Mouse (Mus musculus): Measurements from ENCODE around the gene Tacc2. TPM values are rescaled to one million over a fixed set of nuclear protein-coding genes. Genes with fewer than 3 reads are reported as not detected.

Tacc2 gene
- polyA plus RNA-seq, 1 experiment from 2014 or later, result 27.4 TPM

DNA sequence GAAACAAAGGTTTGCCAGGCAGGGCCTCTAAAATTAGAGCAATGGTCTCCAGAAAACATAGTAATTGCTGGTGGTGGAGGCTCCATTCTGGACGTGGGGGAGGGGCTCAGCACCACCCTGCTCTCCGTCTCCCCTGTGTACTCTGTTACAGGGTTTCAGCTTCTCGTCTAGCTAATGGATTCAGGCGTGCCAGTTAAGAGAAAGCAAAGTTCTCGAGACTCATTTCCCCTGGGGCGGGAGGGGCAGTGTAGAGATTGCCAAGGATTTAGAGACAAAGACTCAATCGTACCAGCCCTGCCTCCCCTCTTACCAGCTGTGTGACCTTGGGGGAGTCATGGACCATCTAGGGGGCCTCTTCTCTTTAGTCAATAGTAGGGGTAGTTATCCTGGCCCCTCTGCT is 72.0 kb downstream of the Tacc2 start:
- Histone ChIP-seq H3K27me3 (replicated peaks; ENCODE audit: control insufficient read depth, insufficient read depth, low read length) (no peaks in the 10 kb centered on the region), H3K27ac (ENCODE audit: low read length) (0 out of 2 replicates have a peak overlapping the region, but pooled peaks have one; percentile 21), H3K36me3 (ENCODE audit: control insufficient read depth, insufficient read depth, low read length) (no peaks in the 10 kb centered on the region), H3K9me3 (ENCODE audit: control insufficient read depth, low read length) (no peaks in the 10 kb centered on the region), H3K4me1 (ENCODE audit: control insufficient read depth, insufficient read depth, low read length) (peaks cover 38% of the 10 kb centered on the region), H3K4me3 (ENCODE audit: low read length) (no peak overlapping the region), H3K9ac (ENCODE audit: low read depth, low read length) (no peak overlapping the region), H3K4me2 (ENCODE audit: low read depth, low read length) (no peak overlapping the region)
- ATAC-seq, result no peak
- 26% methylated on average over 7 of the region's 7 CpGs for WGBS

DNA sequence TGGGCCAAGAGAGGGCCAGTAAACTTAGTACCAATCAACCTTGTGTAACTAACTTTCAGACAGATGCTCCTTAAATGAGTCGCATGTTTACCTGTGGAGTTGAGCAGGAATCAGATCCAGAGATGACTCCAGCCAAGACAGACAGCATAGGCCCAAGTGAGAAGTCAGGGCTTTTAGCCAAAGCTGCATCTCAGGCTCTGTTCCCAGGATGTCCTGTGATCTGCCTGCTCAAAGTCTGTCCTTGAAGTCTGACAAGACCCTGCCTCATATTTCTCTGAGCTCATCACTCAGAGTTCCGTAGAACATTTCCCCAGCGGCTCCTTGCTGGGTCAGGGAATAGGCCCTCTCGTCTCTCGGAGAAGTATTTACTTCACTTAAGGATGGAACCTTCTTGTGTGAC is 73.4 kb downstream of the Tacc2 start:
- H3K4me3 ChIP-seq (ENCODE audit: low read length), result no peak overlapping the region
- H3K4me2 ChIP-seq (ENCODE audit: low read depth, low read length), result no peak overlapping the region
- H3K9me3 ChIP-seq (ENCODE audit: control insufficient read depth, low read length), result no peaks in the 10 kb centered on the region
- no peak for ATAC-seq
- H3K9ac ChIP-seq (ENCODE audit: low read depth, low read length), result 0 out of 2 replicates have a peak overlapping the region, but pooled peaks have one; percentile 18
- H3K27ac ChIP-seq (ENCODE audit: low read length), result no peak overlapping the region
- H3K27me3 ChIP-seq (replicated peaks; ENCODE audit: control insufficient read depth, insufficient read depth, low read length), result no peaks in the 10 kb centered on the region
- WGBS, result 83% methylated on average over 5 of the region's 5 CpGs
- H3K36me3 ChIP-seq (ENCODE audit: control insufficient read depth, insufficient read depth, low read length), result no peaks in the 10 kb centered on the region
- H3K4me1 ChIP-seq (ENCODE audit: control insufficient read depth, insufficient read depth, low read length), result peaks cover 49% of the 10 kb centered on the region

DNA sequence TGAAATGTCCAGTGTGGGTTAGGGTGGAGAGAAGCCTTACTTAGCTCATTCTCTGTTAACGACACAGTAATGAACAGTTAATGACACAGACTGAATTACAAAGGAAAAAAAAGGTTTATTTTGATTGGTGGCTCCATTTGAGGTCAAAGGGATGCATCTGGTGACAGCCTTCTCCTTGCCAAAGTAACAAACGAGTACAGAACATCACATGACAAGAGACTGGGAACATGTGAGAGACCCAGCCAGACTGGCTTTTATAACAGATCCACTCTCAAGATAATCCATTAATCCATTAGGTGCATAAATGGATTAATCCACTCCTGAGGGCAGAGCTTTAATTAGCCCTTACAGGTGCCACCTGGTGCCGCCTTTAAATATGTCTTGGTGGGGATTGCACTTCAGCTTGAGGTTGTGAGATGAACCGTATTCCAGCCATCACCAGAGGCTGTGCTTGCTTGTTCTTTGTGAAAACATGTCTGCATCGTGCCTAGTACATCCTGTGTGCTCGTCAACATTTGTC is 75.9 kb downstream of the Tacc2 start:
- no peaks in the 10 kb centered on the region for H3K27me3 ChIP-seq (replicated peaks; ENCODE audit: control insufficient read depth, insufficient read depth, low read length)
- H3K36me3 ChIP-seq (ENCODE audit: control insufficient read depth, insufficient read depth, low read length), result no peaks in the 10 kb centered on the region
- H3K4me3 ChIP-seq (ENCODE audit: low read length), result no peak overlapping the region
- H3K9ac ChIP-seq (ENCODE audit: low read depth, low read length), result no peak overlapping the region
- H3K27ac ChIP-seq (ENCODE audit: low read length), result no peak overlapping the region
- WGBS, result 78% methylated on average over 6 of the region's 6 CpGs
- H3K4me1 ChIP-seq (ENCODE audit: control insufficient read depth, insufficient read depth, low read length), result peaks cover 45% of the 10 kb centered on the region
- no peaks in the 10 kb centered on the region for H3K9me3 ChIP-seq (ENCODE audit: control insufficient read depth, low read length)
- no peak overlapping the region for H3K4me2 ChIP-seq (ENCODE audit: low read depth, low read length)
- no peak for ATAC-seq

DNA sequence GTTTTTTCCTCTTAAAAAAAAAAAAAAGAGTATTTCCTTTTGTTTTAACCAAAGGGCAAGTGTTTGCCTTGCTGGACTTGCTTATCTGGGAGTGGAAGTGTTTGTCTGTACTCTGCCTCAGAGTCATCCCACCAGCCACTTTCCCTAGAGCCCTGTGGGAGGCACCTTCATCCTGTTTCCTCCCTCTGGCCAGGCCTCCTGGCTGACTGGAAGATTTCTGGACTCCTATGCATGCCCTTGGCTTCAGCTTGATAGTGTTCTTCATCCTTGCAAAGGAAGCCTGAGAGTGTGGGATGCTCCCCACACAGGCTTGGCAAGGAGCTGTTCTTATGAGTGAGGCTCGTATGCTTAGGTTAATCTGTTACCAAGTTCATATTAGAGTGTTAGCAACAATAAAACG is 77.3 kb downstream of the Tacc2 start:
- Histone ChIP-seq H3K4me2 (ENCODE audit: low read depth, low read length) (no peak overlapping the region), H3K9ac (ENCODE audit: low read depth, low read length) (0 out of 2 replicates have a peak overlapping the region, but pooled peaks have one; percentile 17), H3K9me3 (ENCODE audit: control insufficient read depth, low read length) (no peaks in the 10 kb centered on the region), H3K27ac (ENCODE audit: low read length) (peak overlapping the region; percentile 55), H3K36me3 (ENCODE audit: control insufficient read depth, insufficient read depth, low read length) (no peaks in the 10 kb centered on the region), H3K27me3 (replicated peaks; ENCODE audit: control insufficient read depth, insufficient read depth, low read length) (no peaks in the 10 kb centered on the region), H3K4me1 (ENCODE audit: control insufficient read depth, insufficient read depth, low read length) (peaks cover 31% of the 10 kb centered on the region), H3K4me3 (ENCODE audit: low read length) (no peak overlapping the region)
- WGBS, result 45% methylated on average over 2 of the region's 2 CpGs
- peak; percentile 67 for ATAC-seq

DNA sequence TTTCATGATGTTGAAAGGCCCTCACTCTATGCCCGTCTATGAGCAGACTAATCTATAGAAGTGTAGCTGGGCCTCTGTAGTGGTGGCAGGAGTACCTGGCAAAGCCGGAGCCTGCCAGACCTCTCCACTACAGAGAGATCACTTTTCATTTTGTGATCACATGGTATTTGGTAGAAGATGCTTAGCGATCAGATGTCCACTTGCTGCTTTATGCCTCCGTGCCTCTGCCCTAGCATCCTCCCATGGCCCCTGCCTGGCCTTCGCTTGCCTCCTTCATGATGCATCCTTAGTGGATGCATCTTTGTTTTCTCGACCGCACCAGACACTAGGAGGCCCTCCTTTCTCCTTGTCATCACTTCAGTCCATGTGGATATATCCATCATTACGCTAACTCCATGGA is 79.7 kb downstream of the Tacc2 start:
- Histone ChIP-seq H3K9ac (ENCODE audit: low read depth, low read length) (no peak overlapping the region), H3K4me2 (ENCODE audit: low read depth, low read length) (no peak overlapping the region), H3K9me3 (ENCODE audit: control insufficient read depth, low read length) (no peaks in the 10 kb centered on the region), H3K27ac (ENCODE audit: low read length) (no peak overlapping the region), H3K36me3 (ENCODE audit: control insufficient read depth, insufficient read depth, low read length) (no peaks in the 10 kb centered on the region), H3K4me3 (ENCODE audit: low read length) (no peak overlapping the region), H3K4me1 (ENCODE audit: control insufficient read depth, insufficient read depth, low read length) (peaks cover 30% of the 10 kb centered on the region), H3K27me3 (replicated peaks; ENCODE audit: control insufficient read depth, insufficient read depth, low read length) (no peaks in the 10 kb centered on the region)
- ATAC-seq, result no peak
- 93% methylated on average over 8 of the region's 8 CpGs for WGBS

DNA sequence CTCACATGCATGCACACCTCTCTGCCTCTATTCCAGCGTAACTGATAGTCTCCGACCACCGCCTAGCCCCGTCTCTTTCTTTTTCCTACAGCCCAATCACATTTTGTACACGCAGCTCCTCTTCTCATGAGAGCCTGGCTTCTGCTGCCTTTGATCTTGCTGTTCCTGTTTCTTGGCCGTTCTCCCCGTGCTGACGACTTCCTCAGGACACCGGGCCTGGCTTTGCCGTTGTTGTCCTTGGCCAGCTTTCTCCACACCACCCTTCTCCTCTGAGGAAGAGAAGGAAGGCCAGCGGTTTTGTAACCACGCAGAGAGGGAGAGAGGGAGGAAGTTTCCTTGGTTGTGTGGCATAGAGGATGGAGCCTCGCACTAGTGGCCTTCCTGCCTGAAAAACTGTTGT is 80.5 kb downstream of the Tacc2 start:
- Histone ChIP-seq H3K9me3 (ENCODE audit: control insufficient read depth, low read length) (no peaks in the 10 kb centered on the region), H3K27me3 (replicated peaks; ENCODE audit: control insufficient read depth, insufficient read depth, low read length) (no peaks in the 10 kb centered on the region), H3K27ac (ENCODE audit: low read length) (no peak overlapping the region), H3K4me3 (ENCODE audit: low read length) (no peak overlapping the region), H3K9ac (ENCODE audit: low read depth, low read length) (no peak overlapping the region), H3K4me2 (ENCODE audit: low read depth, low read length) (no peak overlapping the region), H3K4me1 (ENCODE audit: control insufficient read depth, insufficient read depth, low read length) (peaks cover 28% of the 10 kb centered on the region), H3K36me3 (ENCODE audit: control insufficient read depth, insufficient read depth, low read length) (no peaks in the 10 kb centered on the region)
- no peak for ATAC-seq
- 79% methylated on average over 13 of the region's 13 CpGs for WGBS

DNA sequence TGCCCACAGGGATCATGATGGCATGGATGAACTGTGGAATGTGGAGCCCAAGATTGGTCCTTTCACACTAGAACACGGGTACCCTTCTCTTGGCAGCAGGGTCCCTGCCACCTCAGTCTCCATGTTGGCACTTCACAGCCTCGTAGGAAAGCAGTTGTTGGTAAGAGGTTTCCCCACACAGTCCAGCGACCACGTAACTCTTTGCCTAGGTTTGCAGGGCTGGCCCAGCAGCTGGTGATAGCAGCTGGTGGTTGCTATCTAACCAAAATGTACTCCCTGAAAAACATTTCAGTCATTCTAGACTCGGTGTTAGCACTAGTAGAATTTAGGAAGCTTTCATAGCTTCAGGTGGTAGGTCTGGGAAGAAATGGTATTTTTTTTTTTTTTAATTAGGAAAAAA is 81.9 kb downstream of the Tacc2 start:
- Histone ChIP-seq H3K9me3 (ENCODE audit: control insufficient read depth, low read length) (peaks cover 6% of the 10 kb centered on the region; the same call in 1 of the 2 replicates), H3K27me3 (replicated peaks; ENCODE audit: control insufficient read depth, insufficient read depth, low read length) (no peaks in the 10 kb centered on the region), H3K27ac (ENCODE audit: low read length) (no peak overlapping the region), H3K4me2 (ENCODE audit: low read depth, low read length) (no peak overlapping the region), H3K4me3 (ENCODE audit: low read length) (no peak overlapping the region), H3K36me3 (ENCODE audit: control insufficient read depth, insufficient read depth, low read length) (peaks cover 12% of the 10 kb centered on the region), H3K4me1 (ENCODE audit: control insufficient read depth, insufficient read depth, low read length) (peaks cover 20% of the 10 kb centered on the region), H3K9ac (ENCODE audit: low read depth, low read length) (no peak overlapping the region)
- 92% methylated on average over 5 of the region's 5 CpGs for WGBS
- ATAC-seq, result no peak

DNA sequence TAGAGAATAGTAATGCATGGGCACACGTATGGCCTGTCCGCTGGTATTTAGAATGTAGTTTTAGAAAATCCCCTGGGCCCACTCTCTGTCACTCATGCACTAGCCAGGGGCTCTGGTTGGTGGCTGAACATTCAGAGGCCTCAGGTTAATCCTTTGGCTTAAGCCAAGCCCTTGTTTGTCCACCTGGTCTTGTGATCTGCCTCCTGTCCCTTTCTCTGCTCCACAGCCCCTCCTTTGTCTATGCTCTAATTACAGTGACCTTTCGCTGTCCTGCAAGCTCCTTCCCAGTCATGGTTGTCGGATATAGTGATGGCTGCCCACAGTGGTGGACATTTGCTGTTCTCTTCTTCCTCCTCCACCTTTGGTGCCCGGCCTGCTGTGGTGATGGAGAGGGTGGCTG is 85.0 kb downstream of the Tacc2 start:
- no peak overlapping the region for H3K27ac ChIP-seq (ENCODE audit: low read length)
- 72% methylated on average over 5 of the region's 5 CpGs for WGBS

DNA sequence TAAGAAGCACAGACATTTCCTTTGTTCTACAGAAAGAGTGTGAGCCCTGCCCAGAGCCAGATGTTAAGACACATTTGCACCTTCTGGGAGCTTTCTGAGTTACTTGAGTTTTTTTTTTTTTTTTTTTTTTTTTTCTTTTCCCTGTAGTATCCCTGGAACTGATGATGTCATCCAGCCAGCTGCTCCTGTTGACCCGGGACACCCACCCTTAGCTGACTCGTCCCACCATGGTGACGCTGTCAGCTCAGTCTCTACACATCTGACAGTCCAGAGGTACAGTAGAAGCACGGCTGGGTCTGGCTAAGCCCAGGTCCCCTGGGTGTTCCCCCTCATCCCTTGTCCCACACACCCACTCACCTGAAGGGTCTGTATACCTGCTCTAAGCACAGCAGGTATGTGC is 85.6 kb downstream of the Tacc2 start:
- Histone ChIP-seq H3K4me3 (ENCODE audit: low read length) (no peak overlapping the region), H3K36me3 (ENCODE audit: control insufficient read depth, insufficient read depth, low read length) (peaks cover 27% of the 10 kb centered on the region), H3K4me1 (ENCODE audit: control insufficient read depth, insufficient read depth, low read length) (no peaks in the 10 kb centered on the region), H3K27ac (ENCODE audit: low read length) (no peak overlapping the region), H3K9me3 (ENCODE audit: control insufficient read depth, low read length) (peaks cover 9% of the 10 kb centered on the region; the same call in 1 of the 2 replicates), H3K4me2 (ENCODE audit: low read depth, low read length) (no peak overlapping the region), H3K9ac (ENCODE audit: low read depth, low read length) (no peak overlapping the region), H3K27me3 (replicated peaks; ENCODE audit: control insufficient read depth, insufficient read depth, low read length) (no peaks in the 10 kb centered on the region)
- no peak for ATAC-seq
- 65% methylated on average over 4 of the region's 4 CpGs for WGBS

More for the DNA sequence above, 85.0 kb downstream of the Tacc2 start:
- Histone ChIP-seq H3K36me3 (ENCODE audit: control insufficient read depth, insufficient read depth, low read length) (peaks cover 27% of the 10 kb centered on the region), H3K4me1 (ENCODE audit: control insufficient read depth, insufficient read depth, low read length) (no peaks in the 10 kb centered on the region), H3K9me3 (ENCODE audit: control insufficient read depth, low read length) (peaks cover 9% of the 10 kb centered on the region; the same call in 1 of the 2 replicates), H3K4me3 (ENCODE audit: low read length) (no peak overlapping the region), H3K27me3 (replicated peaks; ENCODE audit: control insufficient read depth, insufficient read depth, low read length) (no peaks in the 10 kb centered on the region), H3K4me2 (ENCODE audit: low read depth, low read length) (no peak overlapping the region), H3K9ac (ENCODE audit: low read depth, low read length) (no peak overlapping the region)
- no peak for ATAC-seq

DNA sequence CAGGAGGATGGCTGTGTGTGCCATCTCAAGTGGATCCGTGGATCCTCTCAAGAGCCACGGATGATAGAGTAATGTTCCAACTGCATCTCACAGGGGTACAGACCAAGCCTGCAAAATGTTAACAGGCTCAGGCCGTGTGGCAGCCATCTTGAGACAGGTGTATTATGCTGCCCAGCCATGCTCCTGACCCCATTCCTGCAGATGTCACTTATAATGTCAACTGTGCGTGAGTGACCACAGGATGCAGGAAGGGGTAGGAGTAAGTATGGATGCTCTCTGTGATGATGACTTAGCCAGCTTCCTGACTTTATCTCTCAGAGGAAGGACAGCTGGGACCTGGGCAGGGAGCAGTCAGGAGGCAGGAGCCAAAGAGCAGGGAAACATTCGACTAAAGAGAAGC is 86.8 kb downstream of the Tacc2 start:
- ATAC-seq, result no peak
- H3K4me3 ChIP-seq (ENCODE audit: low read length), result no peak overlapping the region
- 94% methylated on average over 5 of the region's 5 CpGs for WGBS

More for the DNA sequence above, 86.8 kb downstream of the Tacc2 start:
- Histone ChIP-seq H3K4me1 (ENCODE audit: control insufficient read depth, insufficient read depth, low read length) (peaks cover 5% of the 10 kb centered on the region), H3K9ac (ENCODE audit: low read depth, low read length) (no peak overlapping the region), H3K27me3 (replicated peaks; ENCODE audit: control insufficient read depth, insufficient read depth, low read length) (no peaks in the 10 kb centered on the region), H3K36me3 (ENCODE audit: control insufficient read depth, insufficient read depth, low read length) (peaks cover 27% of the 10 kb centered on the region), H3K9me3 (ENCODE audit: control insufficient read depth, low read length) (peaks cover 9% of the 10 kb centered on the region; the same call in 1 of the 2 replicates), H3K27ac (ENCODE audit: low read length) (no peak overlapping the region), H3K4me2 (ENCODE audit: low read depth, low read length) (no peak overlapping the region)

Data from intestine, embryonic 16.5 days (tissue).